Mouse (Mus musculus): ENCODE results near the gene Parp3.

The Parp3 gene

GRCm38 (mm10) chr9:106428719-106429220 lies 48.0 kb downstream of the Parp3 start:
- in situ Hi-C loops (cut with MseI, MboI) = no loop called here

GRCm38 (mm10) chr9:106421865-106422160 lies 54.9 kb downstream of the Parp3 start:
- in situ Hi-C loops (cut with MseI, MboI) = loop anchor here (5.0 kb wide), 1 partner anchor 115 kb away; no protein-coding TSS in a partner anchor

- in situ Hi-C loops (cut with MseI, MboI) = loop anchor here (5.0 kb wide), 1 partner anchor 114 kb away; no protein-coding TSS in a partner anchor
Measured at GRCm38 (mm10) chr9:106421033-106421864, 55.5 kb downstream of the Parp3 start.

- in situ Hi-C loops (cut with MseI, MboI) = loop anchor here (5.0 kb wide), 1 partner anchor 113 kb away; no protein-coding TSS in a partner anchor
Measured at GRCm38 (mm10) chr9:106420608-106421007, 56.1 kb downstream of the Parp3 start.

Data from mouse trophoblast stem cell (cell line).